Mouse (Mus musculus) stomach, postnatal 0 days (tissue): ENCODE data around the gene Grb10.

Experiments
- CTCF ChIP-seq: IDR thresholded peaks from 2 replicates; pipeline ENCODE4 v1.5.1; 2016; ENCODE audit warnings: antibody characterized with exemption, low read depth, mild to moderate bottlenecking, moderate library complexity
- EP300 ChIP-seq: optimal IDR thresholded peaks from 2 replicates; pipeline ENCODE3; 2016; ENCODE audit warnings: antibody characterized with exemption

- TF ChIP-seq CTCF (no peak), EP300 (no peak)
Measured at GRCm38 (mm10) chr11:11957211-11958060, 81.0 kb downstream of the Grb10 start.
